ENCODE assay signal across 9 mouse cellular contexts in genomic region chr1:153071563-153071962, GRCm38 (mm10).
DNase-seq lines count a peak whose midpoint lies in the region; ATAC-seq and TF ChIP-seq lines count a peak whose summit lies in the region.
"Had no signal": no experiment of that assay in that cellular context is flagged by ENCODE, and none has a peak within 500 bp of the region (broad histone marks: within the 10 kb centered on the region; RNA-seq: fewer than 3 reads in every experiment).

No protein-coding gene starts in this region.

- peak; percentile 38 for DNase-seq in stomach, postnatal 0 days (ENCODE audit: low spot score)
- DNase-seq in natural killer cell, adult 2 months (ENCODE audit: low spot score in 2 of 2): no peak
- DNase-seq in urinary bladder, adult 18-20 months (ENCODE audit: low spot score in 2 of 2): no peak
- DNase-seq: cerebellum, adult 18-20 months; thymus, postnatal 36 days had no signal

- peaks cover 63% of the 10 kb centered on the region for H3K27me3 ChIP-seq in midbrain, embryonic 12.5 days
- H3K27me3 ChIP-seq in midbrain, embryonic 16.5 days (ENCODE audit: control insufficient read depth, insufficient read depth, low read depth, low read length): peaks cover 6% of the 10 kb centered on the region; the same call in 1 of the 2 replicates
- peaks cover 29% of the 10 kb centered on the region for H3K27me3 ChIP-seq in heart, embryonic 11.5 days (ENCODE audit: control insufficient read depth, insufficient read depth, low read length)
- peaks cover 27% of the 10 kb centered on the region for H3K27me3 ChIP-seq in limb, embryonic 12.5 days
- H3K27me3 ChIP-seq in stomach, postnatal 0 days (ENCODE audit: control insufficient read depth, insufficient read depth, low read length): no peaks in the 10 kb centered on the region

- no peak overlapping the region for H3K27ac ChIP-seq in midbrain, embryonic 12.5 days (replicated peaks)
- H3K27ac ChIP-seq in midbrain, embryonic 16.5 days (ENCODE audit: low read length): no peak overlapping the region
- no peak overlapping the region for H3K27ac ChIP-seq in heart, embryonic 11.5 days (ENCODE audit: low read depth, low read length)
- H3K27ac ChIP-seq in limb, embryonic 12.5 days: no peak overlapping the region
- H3K27ac ChIP-seq in stomach, postnatal 0 days (replicated peaks): no peak overlapping the region

- no peak overlapping the region for H3K9ac ChIP-seq in midbrain, embryonic 12.5 days (replicated peaks)
- no peak overlapping the region for H3K9ac ChIP-seq in midbrain, embryonic 16.5 days (ENCODE audit: low read depth, low read length)
- no peak overlapping the region for H3K9ac ChIP-seq in heart, embryonic 11.5 days (ENCODE audit: low read depth, low read length)
- no peak overlapping the region for H3K9ac ChIP-seq in limb, embryonic 12.5 days (replicated peaks)
- no peak overlapping the region for H3K9ac ChIP-seq in stomach, postnatal 0 days (ENCODE audit: low read length)

- no peak overlapping the region for H3K4me3 ChIP-seq in midbrain, embryonic 12.5 days
- no peak overlapping the region for H3K4me3 ChIP-seq in midbrain, embryonic 16.5 days (ENCODE audit: low read depth, low read length)
- peak overlapping the region; percentile 35 for H3K4me3 ChIP-seq in heart, embryonic 11.5 days (ENCODE audit: low read depth, low read length)
- H3K4me3 ChIP-seq in limb, embryonic 12.5 days (replicated peaks): no peak overlapping the region
- no peak overlapping the region for H3K4me3 ChIP-seq in stomach, postnatal 0 days (ENCODE audit: low read depth, low read length)

- peak overlapping the region; percentile 21; the same call in 1 of the 2 replicates for H3K4me2 ChIP-seq in midbrain, embryonic 12.5 days (replicated peaks)
- H3K4me2 ChIP-seq in midbrain, embryonic 16.5 days (ENCODE audit: low read length): no peak overlapping the region
- H3K4me2 ChIP-seq in heart, embryonic 11.5 days: peak overlapping the region; percentile 62
- H3K4me2 ChIP-seq in limb, embryonic 12.5 days: peak overlapping the region; percentile 46
- H3K4me2 ChIP-seq in stomach, postnatal 0 days (replicated peaks; ENCODE audit: low read depth): peak overlapping the region; percentile 34; the same call in 1 of the 2 replicates

- H3K9me3 ChIP-seq in midbrain, embryonic 12.5 days: no peaks in the 10 kb centered on the region
- H3K9me3 ChIP-seq in midbrain, embryonic 16.5 days (replicated peaks; ENCODE audit: control insufficient read depth, low read length, poor library complexity, severe bottlenecking): no peaks in the 10 kb centered on the region
- H3K9me3 ChIP-seq in heart, embryonic 11.5 days (replicated peaks; ENCODE audit: control insufficient read depth, low read length): no peaks in the 10 kb centered on the region
- H3K9me3 ChIP-seq in limb, embryonic 12.5 days: no peaks in the 10 kb centered on the region
- no peaks in the 10 kb centered on the region for H3K9me3 ChIP-seq in stomach, postnatal 0 days (ENCODE audit: control insufficient read depth, low read length)

- ATAC-seq in midbrain, embryonic 12.5 days (ENCODE audit: low FRiP score, low read depth): no peak
- no peak for ATAC-seq in midbrain, embryonic 16.5 days
- no peak for ATAC-seq in heart, embryonic 11.5 days (replicated peaks; ENCODE audit: insufficient number of reproducible peaks, low FRiP score, low TSS enrichment)
- ATAC-seq in limb, embryonic 12.5 days (ENCODE audit: insufficient number of reproducible peaks, insufficient read depth, low FRiP score, low TSS enrichment, low read depth): peak; percentile 80
- ATAC-seq in stomach, postnatal 0 days (ENCODE audit: low FRiP score, low TSS enrichment): peak; percentile 67

- no peak for TF ChIP-seq CTCF in stomach, postnatal 0 days (IDR thresholded peaks at IDR 0.05; ENCODE audit: low read depth)

- H3K4me1 ChIP-seq in midbrain, embryonic 12.5 days: peaks cover 22% of the 10 kb centered on the region
- peaks cover 7% of the 10 kb centered on the region for H3K4me1 ChIP-seq in midbrain, embryonic 16.5 days (ENCODE audit: control insufficient read depth, insufficient read depth, low read length)
- H3K4me1 ChIP-seq in heart, embryonic 11.5 days (ENCODE audit: control insufficient read depth, insufficient read depth, low read length): no peaks in the 10 kb centered on the region
- peaks cover 24% of the 10 kb centered on the region for H3K4me1 ChIP-seq in limb, embryonic 12.5 days (replicated peaks)
- H3K4me1 ChIP-seq in stomach, postnatal 0 days (replicated peaks; ENCODE audit: control insufficient read depth, insufficient read depth): no peaks in the 10 kb centered on the region

- H3K36me3 ChIP-seq in midbrain, embryonic 12.5 days: no peaks in the 10 kb centered on the region
- 0 out of 2 replicates have a peak, but pooled peaks cover 2% of the 10 kb centered on the region for H3K36me3 ChIP-seq in midbrain, embryonic 16.5 days (ENCODE audit: control insufficient read depth, insufficient read depth, low read length)
- no peaks in the 10 kb centered on the region for H3K36me3 ChIP-seq in heart, embryonic 11.5 days (ENCODE audit: control insufficient read depth, insufficient read depth, low read length)
- no peaks in the 10 kb centered on the region for H3K36me3 ChIP-seq in limb, embryonic 12.5 days
- H3K36me3 ChIP-seq in stomach, postnatal 0 days (ENCODE audit: control insufficient read depth, insufficient read depth, low read length): no peaks in the 10 kb centered on the region

- no peak for TF ChIP-seq EP300 in stomach, postnatal 0 days (optimal IDR thresholded peaks at IDR 0.05)

- WGBS in midbrain, embryonic 12.5 days: 44% methylated on average over 16 of the region's 16 CpGs
- 63% methylated on average over 16 of the region's 16 CpGs for WGBS in midbrain, embryonic 16.5 days
- WGBS in heart, embryonic 11.5 days (ENCODE audit: insufficient replicate concordance): 28% methylated on average over 16 of the region's 16 CpGs
- 25% methylated on average over 16 of the region's 16 CpGs for WGBS in limb, embryonic 12.5 days
- 28% methylated on average over 16 of the region's 16 CpGs for WGBS in stomach, postnatal 0 days

Comparison
In these comparisons a context has a peak if more than half of its experiments do, and no peak if none do; other contexts are left out.
1. ATAC-seq: peak in limb, embryonic 12.5 days (single experiment) and stomach, postnatal 0 days (single experiment); none in midbrain, embryonic 12.5 days (single experiment), midbrain, embryonic 16.5 days (single experiment) and heart, embryonic 11.5 days (single experiment).